Mouse (Mus musculus): ENCODE measurements at regions not wholly inside any gene's neighbourhood (a gene's known extent, or its start where the extent isn't known, plus 50 kb on each side); places are given as distances from the start of the nearest gene placed in this dataset.

- no peak for TF ChIP-seq CTCF (IDR thresholded peaks at IDR 0.05; ENCODE audit: low read depth, low read length)
- no peak for TF ChIP-seq EP300 (IDR thresholded peaks at IDR 0.05; ENCODE audit: insufficient read depth, low read depth, low read length)
These were observed 452.0 kb upstream of the Meis1 start for GRCm38 (mm10) chr11:19470648-19471341.
